Mouse (Mus musculus) megakaryocyte, embryonic 14.5 days (primary cell): ENCODE data around the gene Zbtb38.

ENCODE experiments used
- FLI1 ChIP-seq: IDR thresholded peaks from 2 replicates; pipeline ENCODE4 v1.6.1; 2012; ENCODE audit warnings: low read length, inconsistent platforms, mixed read lengths
- GATA1 ChIP-seq: IDR thresholded peaks from 3 replicates; pipeline ENCODE4 v1.6.1; 2012; ENCODE audit warnings: mixed read lengths, low read length, inconsistent platforms, borderline replicate concordance

GRCm38 (mm10) chr9:96675071-96675762 is 77.4 kb downstream of the Zbtb38 start:
- TF ChIP-seq GATA1 (no peak), FLI1 (no peak)
